Mouse (Mus musculus): ENCODE measurements at regions not wholly inside any gene's neighbourhood (a gene's known extent, or its start where the extent isn't known, plus 50 kb on each side); places are given as distances from the start of the nearest gene placed in this dataset.

GRCm38 (mm10) chr4:32179707-32180241 is 58.8 kb upstream of the Bach2 start:
- peak; percentile 99 for DNase-seq (ENCODE audit: low read depth)

- no peak for DNase-seq (ENCODE audit: low read depth)
Measured at GRCm38 (mm10) chr4:32183791-32184190, 54.8 kb upstream of the Bach2 start.

- DNase-seq (ENCODE audit: low read depth): no peak
Measured at GRCm38 (mm10) chr4:32185986-32186385, 52.6 kb upstream of the Bach2 start.

- DNase-seq (ENCODE audit: low read depth): no peak
Measured at GRCm38 (mm10) chr4:32187154-32187553, 51.5 kb upstream of the Bach2 start.

- DNase-seq (ENCODE audit: low read depth): no peak
Measured at GRCm38 (mm10) chr4:32188076-32188475, 50.5 kb upstream of the Bach2 start.

- DNase-seq (ENCODE audit: low read depth): no peak
Measured at GRCm38 (mm10) chr4:32188752-32189415, 49.7 kb upstream of the Bach2 start.
